Mouse (Mus musculus) ES-E14 (cell line): ENCODE data around the gene S1pr1.

Experiments used
- CHD2 ChIP-seq: IDR thresholded peaks from 2 replicates; pipeline ENCODE4 v1.6.1; 2014; ENCODE audit warnings: mild to moderate bottlenecking, low read depth, low read length, inconsistent platforms
- HCFC1 ChIP-seq: IDR thresholded peaks from 2 replicates; pipeline ENCODE4 v1.6.1; 2012; ENCODE audit warnings: low read length, inconsistent platforms, borderline replicate concordance; ENCODE audit not compliant: insufficient read depth
- MAFK ChIP-seq: IDR thresholded peaks from 2 replicates; pipeline ENCODE4 v1.6.1; 2014; ENCODE audit warnings: mild to moderate bottlenecking, low read depth, low read length, inconsistent platforms; ENCODE audit not compliant: insufficient read depth
- ZC3H11A ChIP-seq: IDR thresholded peaks from 2 replicates; pipeline ENCODE4 v1.6.1; 2012; ENCODE audit warnings: low read depth, mild to moderate bottlenecking, inconsistent platforms, low read length, borderline replicate concordance
- ZNF384 ChIP-seq: IDR thresholded peaks from 2 replicates; pipeline ENCODE4 v1.6.1; 2012; ENCODE audit warnings: low read depth, low read length, inconsistent platforms

DNA sequence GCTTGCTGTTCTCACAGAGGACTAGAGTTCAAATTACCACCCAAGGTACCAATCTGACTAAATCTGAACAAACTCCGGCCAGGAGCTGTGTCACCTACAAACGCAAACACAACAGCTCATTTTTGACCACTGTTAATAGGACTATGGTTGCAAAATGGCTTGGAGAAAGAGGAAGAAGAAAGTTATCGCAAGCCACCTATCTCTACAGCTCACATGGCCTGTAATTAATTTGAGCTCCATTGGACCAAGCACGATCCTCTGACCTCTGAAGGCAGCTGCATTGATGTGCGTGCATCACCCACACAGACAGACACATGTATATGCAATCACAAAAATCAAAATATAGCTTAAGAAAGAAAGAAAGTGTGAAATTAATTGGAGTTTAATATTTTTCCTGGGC lies 20.7 kb downstream of the S1pr1 start:
- TF ChIP-seq CHD2 = no peak
- no peak for TF ChIP-seq HCFC1
- TF ChIP-seq MAFK = no peak
- no peak for TF ChIP-seq ZNF384
- TF ChIP-seq ZC3H11A = no peak
